Mouse (Mus musculus): ENCODE data around the gene Bag6.
A peak's percentile ranks its signal among the peaks of the same experiment; 100 is the strongest.

Bag6 gene

DNA sequence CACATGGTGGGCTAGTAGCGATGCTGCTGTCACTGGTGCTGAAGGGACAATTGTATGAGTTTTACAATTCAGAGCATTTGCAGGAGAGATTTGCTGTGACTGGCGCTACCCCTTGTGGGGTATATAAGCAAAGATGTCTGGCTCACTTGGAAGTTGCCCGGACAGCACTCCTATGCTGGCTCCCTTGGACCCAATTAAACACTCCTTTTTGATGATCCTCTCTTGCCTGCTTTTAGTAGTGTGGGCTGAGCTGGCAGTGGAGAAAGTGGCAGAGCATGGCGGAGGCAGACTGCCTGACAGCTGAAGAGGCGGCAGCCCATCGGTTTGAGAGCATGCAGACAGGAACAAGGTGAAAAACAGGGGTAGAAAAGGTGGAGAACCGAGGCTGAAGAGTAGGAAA, 32.8 kb downstream of the Bag6 start:
- DNase-seq (ENCODE audit: low read depth) = no peak

DNA sequence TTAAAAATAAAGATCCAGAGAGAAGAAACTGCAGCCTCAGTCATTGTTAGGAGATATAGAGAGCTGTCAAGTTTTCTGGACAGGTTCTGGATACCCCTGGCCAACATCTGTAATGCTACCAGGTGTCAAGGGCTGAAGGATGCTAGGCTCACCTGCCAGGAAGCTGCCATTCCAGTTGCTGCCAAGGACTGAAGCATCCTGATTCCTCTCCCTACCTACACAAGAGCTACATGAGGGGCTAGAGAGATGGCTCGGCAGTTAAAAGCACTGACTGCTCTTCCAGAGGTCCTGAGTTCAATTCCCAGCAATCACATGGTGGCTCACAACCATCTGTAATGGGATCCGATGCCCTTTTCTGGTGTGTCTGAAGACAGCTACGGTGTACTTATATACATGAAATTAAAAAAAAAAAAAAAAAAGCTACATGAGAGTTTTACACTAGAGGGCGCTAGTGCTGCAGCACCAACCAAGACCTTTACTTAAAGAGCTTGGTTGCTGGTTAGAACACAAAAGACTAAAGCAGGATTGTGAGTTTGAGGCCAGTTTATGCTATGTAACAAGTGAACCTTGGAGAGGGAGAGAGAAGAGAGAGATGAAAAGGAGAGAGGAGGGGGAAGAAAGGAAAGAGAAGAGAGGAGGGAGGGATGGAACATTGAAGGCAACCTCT, 33.7 kb downstream of the Bag6 start:
- peak; percentile 84 for DNase-seq (ENCODE audit: low read depth)

DNA sequence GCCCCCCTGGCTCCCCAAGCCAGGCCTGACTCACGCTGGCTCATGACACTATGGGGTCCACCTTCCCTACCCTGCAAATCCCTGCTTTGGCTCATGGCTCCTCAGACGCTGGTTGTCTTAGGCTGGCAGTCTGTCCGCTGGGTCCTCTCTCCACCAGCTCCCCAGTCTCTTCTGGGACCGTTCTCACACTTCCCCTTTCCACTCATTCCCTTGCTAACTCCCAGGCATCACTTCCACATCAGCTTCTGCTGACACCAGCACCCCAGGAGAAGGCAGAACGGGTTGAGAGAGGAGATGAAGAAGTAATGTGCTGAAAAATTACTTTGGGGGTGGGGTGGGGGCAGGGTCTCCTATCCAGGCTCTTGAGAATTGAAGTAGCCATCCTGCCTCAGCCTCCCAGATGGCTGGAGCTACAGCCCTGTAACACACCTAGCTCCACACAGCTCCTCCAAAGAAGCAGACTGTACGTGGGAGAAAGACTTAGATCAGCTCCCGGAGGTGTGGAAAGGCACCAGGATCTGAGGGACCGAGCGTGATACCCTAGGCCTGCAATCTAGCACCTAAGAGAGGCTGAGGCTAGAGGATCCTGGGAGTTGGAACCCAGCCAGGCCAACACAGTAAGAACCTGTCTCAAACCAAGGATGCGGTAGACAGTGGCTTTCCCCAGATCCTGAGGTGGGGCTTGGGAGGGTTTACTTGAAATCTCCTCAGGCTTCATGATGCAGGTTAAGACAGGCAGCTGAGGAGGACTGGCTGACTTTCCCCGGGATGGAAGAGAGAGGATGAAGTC, 37.7 kb downstream of the Bag6 start:
- no peak for DNase-seq (ENCODE audit: low read depth)

DNA sequence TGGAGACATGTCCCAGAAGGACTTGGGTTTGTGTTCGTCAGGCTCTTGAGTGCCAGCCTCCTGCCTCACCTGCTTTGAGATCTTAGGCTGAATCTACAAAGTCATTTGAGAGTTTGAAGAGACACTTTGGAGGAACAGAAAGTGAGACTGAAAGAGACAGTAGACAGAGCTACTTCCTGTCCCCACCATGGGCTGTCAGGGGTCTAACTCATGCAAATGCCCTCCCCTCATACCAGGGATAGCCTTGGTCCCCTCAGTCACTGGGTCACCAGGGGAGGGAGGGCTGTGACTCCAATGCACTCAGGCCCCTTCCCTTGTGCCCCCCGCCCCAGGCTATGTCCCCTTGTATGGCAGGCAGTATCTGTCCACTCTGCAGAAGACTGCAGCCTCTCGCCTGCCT, 38.4 kb downstream of the Bag6 start:
- DNase-seq (ENCODE audit: low read depth) = no peak

DNA sequence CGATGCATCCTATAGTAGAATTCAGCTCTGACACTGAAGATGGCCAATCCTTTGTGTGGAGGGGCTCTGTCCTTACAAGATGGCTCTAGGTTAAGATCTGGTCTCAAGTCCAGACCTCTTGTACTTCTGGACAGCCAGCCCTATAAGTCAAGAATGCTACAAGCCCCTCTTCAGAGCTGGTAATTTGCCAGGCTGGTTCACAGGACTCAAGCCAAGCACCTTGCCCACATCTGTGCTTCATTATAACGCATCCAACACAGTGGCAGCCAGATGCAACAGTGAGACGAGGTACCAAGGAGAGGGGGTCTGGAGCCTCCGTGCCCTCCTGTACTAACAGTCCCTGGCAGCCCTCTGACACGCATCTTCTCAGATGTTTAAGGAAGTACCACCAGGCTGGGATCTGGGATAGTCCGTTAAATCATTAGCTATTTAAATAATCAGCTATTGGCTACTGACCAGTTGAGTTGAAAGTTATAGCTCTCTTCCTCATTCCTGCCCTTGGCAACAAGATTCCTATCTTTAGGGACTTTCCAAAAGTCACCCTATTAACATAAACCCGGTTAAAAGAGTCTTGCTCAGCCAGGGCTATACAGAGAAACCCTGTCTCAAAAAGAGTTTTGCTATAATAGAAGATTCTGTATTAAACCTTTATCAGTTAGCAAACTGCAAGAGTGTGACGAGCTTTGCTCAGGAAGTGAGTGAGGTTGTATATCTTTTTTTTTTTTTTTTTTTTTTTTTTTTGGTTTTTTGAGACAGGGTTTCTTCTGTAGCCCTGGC, 39.4 kb downstream of the Bag6 start:
- DNase-seq (ENCODE audit: low read depth) = peak; percentile 56

DNA sequence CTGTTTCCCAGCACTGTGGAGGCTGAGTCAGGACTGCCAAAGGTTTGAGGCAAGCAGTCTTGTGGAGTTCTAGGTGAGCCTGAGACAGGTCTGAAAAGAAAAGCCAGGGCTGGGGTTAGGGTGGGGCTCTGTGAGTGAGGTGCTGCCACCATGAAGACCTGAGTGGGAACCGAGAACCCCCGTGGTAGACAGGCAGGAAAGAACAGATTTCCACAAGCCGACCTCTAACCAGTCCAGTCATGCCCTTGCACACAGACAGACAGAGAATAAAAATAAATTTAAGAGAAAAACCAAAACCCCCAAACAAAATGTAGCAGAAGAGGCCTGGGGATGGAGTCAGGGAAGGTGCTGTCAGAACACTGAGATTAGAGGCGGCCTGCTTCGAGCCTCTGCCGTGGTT, 40.4 kb downstream of the Bag6 start:
- no peak for DNase-seq (ENCODE audit: low read depth)

DNA sequence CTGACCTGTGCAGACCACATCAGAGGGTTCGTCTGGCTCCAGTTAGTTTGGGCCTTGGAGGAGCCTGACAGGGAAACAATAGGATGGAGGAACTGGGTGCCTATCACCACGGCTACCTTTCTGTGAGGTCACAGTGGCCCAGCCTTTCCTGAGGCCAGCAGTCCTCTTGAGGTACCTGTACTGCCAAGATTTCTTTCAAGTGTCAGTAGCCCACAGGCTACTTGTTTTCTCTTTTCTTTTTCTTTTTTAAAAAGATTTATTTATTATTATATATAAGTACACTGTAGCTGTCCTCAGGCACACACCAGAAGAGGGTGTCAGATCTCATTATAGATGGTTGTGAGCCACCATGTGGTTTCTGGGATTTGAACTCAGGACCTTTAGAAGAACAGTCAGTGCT, 41.0 kb downstream of the Bag6 start, which contains the start of gene Aif1:
Aif1 (minus strand) TSS at position 101 of the 400 bp plus-strand sequence.
- no peak for DNase-seq (ENCODE audit: low read depth)

DNA sequence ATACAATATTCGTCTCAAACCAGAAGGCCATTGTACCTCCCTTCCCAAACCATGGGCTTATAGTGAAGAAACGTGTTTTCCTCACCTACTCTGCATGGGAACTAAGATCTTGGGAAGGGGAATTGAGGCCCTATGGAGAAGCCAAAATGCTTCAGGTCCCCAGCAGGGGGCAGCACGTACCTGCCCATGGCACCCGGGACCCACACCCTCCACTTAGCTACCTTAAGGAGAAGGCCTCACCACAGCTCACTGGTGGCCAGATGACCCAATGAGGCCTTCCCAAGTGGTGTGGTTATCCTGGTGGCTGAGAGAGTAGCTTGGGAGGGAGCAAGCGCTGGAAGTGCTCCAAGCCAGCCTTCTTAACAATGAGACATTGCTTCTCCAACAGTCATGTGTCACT, 43.5 kb downstream of the Bag6 start:
- DNase-seq (ENCODE audit: low read depth) = peak; percentile 91

DNA sequence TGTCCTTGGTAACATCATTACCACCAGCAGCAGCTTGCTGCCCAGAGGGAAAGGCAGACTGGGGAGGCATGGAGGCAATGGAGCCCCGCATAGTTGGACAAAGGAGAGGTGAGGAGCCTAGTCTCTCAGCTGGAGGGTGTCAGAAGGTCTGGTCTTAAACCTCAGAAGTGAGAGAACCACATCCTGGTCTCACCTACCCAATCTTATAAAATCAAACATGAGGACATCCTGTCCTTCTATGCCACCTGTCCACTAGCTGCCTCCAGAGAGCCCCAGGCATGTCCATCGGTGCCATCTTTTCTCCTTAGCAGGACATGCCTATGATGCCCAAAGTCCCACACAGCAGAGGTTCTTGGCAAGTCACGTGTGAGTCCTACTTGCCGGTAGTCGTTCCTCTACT, 45.1 kb downstream of the Bag6 start:
- no peak for DNase-seq (ENCODE audit: low read depth)

DNA sequence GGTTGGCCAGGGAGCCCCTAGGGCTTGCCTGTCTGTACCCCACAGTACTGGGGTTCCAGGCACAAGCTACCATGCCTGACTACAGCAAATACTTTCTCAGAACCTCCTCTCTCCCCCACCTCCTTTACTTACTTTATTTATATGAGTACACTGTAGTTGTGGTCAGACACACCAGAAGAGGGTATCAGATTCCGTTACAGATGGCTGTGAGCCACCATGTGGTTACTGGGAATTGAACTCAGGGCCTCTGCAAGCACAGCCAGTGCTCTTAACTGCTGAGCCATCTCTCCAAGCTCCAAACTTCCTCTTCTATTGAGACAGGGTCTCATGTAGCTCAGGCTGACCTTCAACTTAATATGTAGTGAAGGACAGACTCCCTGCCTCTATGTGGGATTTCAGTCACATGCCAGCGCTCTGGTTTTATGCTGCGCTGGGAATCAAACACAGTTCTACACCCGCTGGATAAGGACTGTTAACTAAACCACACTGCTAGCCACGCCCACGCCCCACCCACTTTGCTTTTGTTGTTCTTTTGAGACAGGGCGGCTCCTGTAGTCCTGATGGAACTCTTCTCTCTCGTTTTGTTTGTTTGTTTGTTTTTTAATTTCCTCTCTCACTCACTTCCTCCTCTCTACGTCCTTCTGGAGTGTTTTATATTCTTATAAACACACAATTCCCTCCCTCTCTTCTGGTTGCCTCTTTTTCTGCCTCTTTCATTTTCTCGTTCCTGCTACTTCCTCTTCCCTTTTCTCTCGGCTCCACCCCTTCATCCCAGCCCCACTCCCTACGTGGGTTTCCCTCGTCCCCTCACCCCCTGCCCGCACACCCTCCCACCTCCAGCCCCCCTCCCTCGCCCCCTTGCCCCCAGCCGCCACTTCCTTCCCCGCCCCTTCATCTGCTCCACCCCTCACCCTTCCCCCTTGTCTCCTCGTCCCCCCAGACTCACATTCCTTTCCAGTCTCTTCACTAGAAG, 50.9 kb downstream of the Bag6 start:
- DNase-seq (ENCODE audit: low read depth) = peak; percentile 90

DNA sequence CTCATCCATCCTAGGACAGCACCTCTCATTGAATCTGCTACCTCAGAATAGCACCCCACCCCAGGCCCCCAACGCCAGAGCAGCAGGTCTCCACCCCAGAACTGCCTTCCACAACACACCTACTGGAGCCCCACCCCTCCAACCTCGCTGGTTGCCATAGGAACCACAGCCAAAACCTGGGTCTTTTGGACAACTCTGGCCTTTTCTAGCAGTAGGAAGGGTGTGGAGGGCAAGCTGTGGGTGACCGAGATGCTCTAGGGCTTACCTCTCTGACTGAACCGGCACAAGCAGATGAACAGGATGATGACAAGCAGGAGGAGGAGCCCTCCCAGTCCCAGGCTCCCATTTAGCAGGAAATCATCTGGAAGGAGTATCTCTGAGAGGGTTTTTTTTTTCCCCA, 51.7 kb downstream of the Bag6 start:
- DNase-seq (ENCODE audit: low read depth) = peak; percentile 55

DNA sequence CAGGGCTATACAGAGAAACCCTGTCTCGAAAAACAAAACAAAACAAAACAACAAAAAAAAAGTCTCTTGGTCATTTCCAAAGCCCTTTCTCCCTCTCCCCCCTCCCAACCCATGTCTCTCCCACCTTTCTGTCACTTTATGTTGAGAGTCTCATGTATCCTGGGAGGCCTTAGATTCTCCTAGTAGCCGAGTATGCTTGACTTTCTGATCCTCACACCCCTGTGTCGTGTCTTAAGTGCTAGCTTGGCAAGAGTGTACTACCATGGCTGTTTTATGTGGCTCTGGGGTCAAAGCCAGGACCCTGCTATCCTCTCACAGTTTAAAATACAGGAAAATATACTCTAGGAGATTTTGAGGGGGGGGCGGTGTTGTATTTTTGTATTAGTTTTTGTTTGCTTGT, 52.4 kb downstream of the Bag6 start:
- no peak for DNase-seq (ENCODE audit: low read depth)

DNA sequence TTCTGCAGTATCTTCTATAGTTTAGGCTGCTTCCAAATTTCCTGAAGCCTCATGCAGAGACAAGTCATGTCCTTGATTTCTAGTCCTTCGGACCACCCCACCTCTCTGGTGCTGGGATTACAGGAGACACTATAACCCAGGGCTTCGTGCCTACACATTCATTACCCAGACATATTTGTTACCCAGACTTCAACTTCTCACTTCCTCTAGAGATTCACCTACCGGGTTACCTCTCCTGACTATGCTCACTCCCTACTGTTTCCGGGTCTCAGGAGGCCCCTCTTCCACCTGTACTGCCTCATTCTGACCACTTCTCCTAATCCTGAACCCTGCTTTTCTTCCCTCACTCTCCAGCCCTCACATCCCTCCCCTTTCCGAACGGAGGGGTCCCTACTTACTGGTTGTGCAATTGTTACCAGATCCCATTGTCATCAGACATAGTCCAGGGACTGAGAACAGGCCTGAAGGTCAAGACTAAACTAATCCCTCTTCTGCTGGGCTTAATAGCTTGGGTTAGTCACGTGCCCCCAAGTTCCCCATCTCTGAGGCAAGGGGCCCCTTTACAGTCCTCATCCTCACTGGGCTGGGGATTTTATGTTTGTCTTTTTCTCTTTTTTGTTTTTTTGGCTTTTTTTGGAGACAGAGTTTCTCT, 53.1 kb downstream of the Bag6 start, which contains the start of gene Lst1:
Lst1 (minus strand) TSS at position 481 of the 652 bp plus-strand sequence.
- no peak for DNase-seq (ENCODE audit: low read depth)

DNA sequence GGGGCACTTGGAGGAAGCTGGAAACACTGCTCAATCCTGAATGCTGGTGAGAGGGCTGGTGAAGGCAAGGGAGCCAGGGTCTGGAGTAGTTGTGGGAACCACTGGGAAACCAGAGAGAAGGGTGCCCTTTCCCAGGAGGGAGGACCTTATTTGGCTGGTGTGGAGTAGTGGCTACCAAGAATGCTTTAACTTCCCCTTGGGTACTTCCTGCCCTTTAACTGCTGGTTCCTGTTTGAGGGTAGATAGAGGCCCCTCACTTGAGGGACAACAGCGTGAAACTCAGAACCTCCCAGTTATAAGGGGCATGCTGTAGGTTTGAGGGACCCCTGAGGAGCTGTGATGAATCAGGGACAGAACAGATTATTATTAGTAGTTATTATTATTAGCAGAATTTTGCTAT, 54.2 kb downstream of the Bag6 start:
- DNase-seq (ENCODE audit: low read depth) = no peak

DNA sequence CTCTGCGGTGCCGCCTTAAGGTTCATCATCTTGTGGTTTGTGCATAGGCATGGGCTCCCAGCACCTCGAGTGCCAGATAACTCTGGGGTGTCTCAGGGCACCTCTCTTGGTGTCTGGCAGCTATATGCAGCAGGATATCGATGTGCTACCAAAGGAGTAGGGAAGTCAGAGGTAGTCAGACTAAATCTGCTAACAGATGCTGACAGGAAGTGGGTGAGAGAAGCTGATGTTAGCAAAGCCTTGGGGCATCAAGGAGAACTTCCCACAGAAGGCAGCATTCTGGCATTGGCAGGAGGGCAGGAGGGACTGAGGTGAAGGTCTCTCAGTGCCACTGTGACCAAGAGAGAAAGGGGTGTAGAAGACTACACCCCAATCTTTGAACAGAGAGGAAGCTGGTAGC, 55.1 kb downstream of the Bag6 start:
- no peak for DNase-seq (ENCODE audit: low read depth)

DNA sequence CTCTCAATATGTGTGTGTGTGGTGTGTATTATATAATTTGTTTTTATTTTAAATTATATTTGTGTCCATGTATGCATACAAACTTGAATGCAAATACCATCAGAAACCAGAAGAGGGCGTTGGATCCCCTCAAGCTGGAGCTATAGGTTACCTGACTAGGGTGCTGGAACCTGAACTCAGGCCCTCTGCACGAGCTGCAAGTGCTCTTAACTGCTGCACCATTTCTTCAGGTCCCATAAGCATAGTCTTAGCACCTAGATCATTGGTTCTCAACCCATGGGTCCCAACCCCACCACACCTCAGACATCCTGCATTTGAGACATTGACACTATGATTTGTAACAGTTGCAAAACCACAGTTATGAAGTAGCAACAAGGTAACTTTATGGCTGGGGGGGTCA, 56.7 kb downstream of the Bag6 start:
- DNase-seq (ENCODE audit: low read depth) = no peak

DNA sequence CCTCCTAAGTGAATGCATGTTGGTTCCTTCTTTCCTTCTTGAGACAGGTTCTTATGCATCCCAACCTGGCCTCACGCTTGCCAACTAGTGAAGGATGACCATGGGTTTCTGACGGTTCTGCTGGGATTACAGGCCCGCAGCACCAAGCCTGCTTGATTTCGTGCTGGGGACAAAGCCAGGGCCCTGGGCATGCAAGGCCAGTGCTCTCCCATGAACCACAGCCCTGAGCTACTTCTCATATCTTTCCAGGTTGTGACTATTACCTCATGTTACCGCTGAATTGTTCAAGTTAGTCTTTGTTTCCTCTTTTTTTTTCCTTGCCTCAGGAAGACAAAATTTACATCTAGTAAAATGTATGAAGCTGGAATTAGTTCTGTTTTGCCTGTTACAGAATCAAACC, 57.9 kb downstream of the Bag6 start:
- DNase-seq (ENCODE audit: low read depth) = peak; percentile 29

DNA sequence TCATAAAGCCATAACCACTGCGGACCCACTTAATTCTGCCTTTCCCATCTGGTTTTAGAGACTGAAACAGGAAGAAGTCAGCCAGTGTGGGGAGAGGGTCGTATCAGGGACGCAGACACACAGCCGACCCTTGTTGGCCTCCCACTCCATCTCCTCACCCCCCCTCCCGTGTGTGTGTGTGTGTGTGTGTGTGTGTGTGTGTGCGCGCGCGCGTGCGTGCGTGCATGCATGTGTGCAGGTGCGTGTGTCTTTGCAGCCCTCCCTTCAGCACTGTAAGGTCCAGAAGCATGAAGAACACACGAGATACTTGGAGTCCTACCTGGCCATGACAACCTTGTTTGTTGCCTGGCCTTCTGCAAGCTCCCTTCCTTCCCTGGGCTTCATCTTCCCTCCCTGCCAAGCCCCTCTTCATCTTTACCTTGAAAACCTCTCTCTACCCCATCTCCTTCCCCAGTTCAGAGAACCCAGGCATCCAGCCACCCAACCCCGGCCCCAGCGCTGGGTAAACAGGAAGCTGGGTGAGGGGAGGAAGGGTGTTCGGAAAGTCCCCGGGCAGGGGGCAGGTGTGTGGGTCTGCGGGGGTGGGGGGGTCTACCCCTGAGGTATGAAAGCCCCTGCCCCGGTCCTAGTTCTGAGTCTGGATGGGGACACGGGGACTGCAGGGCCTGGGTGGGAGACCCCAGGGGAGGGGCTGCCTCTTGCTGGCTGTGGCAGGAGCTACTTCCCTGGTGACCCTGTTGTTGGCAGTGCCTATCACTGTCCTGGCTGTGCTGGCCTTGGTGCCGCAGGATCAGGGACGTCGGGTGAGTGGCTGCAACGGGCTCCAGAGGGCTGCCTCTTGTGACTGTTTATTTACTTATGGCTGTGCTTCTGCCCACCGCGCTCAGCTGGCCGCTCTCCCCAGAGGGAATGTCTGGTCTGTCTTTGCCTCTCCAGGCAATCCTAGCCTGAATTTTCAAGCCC, 59.2 kb downstream of the Bag6 start, which contains the start of gene Ltb:
Ltb (plus strand) TSS at position 559 of the 963 bp plus-strand sequence.
- DNase-seq (ENCODE audit: low read depth) = no peak

DNA sequence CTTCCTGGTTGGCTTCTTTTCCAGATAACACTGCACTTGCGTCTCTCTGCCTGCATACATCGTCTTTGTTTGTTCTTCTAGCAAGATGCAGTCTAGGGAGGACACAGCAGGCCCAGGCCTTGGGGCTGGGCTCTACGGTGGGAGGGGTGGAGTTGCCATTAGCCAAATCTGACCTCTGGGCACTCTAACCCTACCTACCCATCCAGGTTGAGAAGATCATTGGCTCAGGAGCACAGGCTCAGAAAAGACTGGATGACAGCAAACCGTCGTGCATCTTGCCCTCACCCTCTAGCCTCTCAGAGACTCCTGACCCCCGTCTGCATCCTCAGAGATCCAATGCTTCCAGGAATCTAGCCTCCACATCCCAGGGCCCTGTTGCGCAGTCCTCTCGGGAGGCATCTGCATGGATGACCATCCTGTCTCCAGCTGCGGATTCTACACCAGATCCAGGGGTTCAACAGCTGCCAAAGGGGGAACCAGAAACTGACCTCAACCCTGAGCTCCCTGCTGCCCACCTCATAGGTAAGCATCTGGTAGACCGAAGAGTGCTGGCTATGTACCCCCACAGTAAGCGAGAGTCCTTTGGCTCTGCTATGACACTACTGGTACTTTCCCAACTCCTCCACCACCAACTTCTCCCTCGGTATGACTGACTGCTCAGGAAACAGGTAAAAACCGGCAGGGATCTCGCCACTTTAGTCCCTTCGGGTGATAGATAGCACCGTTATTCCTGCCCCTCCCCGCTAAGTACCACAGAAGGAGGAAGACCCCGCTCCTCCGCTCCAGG, 60.1 kb downstream of the Bag6 start:
- no peak for DNase-seq (ENCODE audit: low read depth)
